Mouse (Mus musculus): ENCODE results near the gene Tex13c3.
"Not testable (repeated sequence)": the region's sequence is repeated elsewhere in the genome, so short reads cannot be mapped to it uniquely, and the experiment has no call there.

Tex13c3 gene

GRCm38 (mm10) chrX:19481219-19481618, at the start of gene Tex13c3:
Tex13c3 (minus strand) TSS chrX:19481319.
- not testable (repeated sequence) for DNase-seq (ENCODE audit: low spot score in 2 of 2)

- DNase-seq (ENCODE audit: low spot score in 2 of 2): no peak
Observed at GRCm38 (mm10) chrX:19489731-19490130, 8.6 kb upstream of the Tex13c3 start.

Data from spleen, postnatal 10 days (tissue).